Mouse (Mus musculus) spleen, adult 12 weeks (tissue): ENCODE measurements around the gene Ptges2.
A peak's percentile ranks its signal among the peaks of the same experiment; 100 is the strongest.
"Not testable (repeated sequence)": the region's sequence is repeated elsewhere in the genome, so short reads cannot be mapped to it uniquely, and the experiment has no call there.

ENCODE experiments used
- DNase-seq: peaks from one replicate; pipeline ENCODE4 v3.0.0; 2022; ENCODE audit warnings: low spot score

The Ptges2 gene

DNA sequence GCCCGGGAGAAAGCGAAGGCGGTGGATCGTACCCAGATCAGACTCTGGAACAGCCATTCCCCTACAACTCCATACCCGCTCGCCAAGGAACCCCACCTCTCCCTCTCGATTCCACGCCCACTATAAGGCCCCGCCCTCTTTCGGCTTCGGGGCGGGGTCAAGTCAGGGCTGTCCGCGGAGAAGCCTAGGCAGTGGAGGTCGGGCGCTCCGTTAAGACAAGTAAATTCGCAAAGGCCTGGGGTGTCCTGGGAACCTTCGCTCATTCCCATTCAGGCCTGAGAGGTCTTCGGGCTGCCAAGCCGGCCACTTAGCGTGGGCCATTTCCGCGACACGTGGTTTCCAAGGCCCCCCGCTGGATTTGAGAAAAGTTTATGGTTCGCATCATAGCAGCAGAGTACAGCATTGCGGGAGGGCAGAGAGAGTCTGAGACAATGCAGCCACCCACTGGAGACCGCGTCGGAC lies at the start of gene Ptges2:
TSS of gene Ptges2 (plus strand) at position 413 of the 462 bp plus-strand sequence.
- peak; percentile 93 for DNase-seq

DNA sequence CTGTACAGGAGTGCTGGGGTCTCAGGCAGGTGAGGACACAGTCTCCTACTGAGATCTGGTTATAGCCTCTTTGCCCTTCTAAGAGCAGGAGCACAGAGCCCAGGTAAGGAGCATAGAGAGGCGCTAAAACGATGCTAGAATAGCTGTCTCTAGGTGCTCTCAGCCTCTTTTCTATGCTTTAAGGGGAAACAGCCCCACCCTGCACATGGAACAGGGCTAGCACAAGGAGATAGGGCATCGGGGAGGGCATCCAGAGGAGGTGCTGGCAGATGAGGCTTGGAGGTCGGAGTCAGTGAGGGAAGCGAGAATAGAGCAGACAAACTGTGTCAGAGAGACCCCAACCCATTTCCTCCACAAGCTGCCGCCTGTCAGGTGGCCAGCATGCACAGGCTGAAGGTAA lies 48.7 kb upstream of the Ptges2 start:
- no peak for DNase-seq

DNA sequence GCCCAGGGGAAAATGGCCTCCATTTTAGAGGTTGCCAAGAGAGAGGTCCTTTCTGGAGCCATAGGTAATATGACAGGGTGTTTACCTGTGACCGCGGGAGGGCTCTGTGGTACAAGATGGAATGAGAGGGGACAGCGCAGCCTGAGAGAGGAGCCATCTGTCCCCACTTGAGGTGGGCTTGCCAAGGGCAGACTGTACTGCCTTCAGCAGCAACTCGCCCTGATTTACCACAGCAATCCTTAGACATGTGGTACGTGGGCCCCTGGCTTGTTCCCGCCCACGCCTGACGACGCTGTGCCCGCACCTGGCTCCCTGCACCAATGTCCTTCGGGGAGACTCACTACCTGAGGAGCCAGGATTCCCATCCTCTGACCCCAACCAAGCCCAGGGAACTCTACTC lies 47.4 kb upstream of the Ptges2 start:
- no peak for DNase-seq

DNA sequence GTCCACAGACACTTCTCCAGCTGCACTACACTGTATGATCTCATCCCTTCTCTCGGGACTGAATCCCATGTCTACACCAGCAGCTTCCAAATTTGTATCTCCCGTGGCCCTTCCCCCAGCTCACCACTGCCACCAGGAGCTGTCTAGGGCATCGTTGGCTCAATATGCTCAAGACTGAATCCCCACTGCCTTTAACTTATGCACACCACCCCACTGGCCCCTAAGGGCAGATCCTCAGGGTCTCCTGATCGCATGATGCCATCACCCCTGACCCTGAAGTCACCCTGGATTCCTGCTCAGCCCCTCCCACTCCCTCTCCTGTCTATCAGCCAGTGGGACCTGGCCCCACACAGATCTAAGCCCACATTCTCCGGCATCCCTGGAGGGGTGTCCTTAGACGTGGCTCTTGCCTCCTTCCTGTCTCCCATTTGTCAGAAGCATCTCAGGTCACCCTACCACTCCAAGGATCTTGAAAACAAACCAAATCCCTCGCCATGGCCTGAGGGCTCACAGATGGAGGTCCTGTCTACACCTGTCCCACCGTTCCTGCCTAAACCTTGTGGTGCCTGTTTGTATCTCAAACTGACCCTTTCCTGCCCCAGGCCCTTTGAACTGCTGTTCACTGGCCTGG lies 46.0 kb upstream of the Ptges2 start:
- DNase-seq, result no peak

DNA sequence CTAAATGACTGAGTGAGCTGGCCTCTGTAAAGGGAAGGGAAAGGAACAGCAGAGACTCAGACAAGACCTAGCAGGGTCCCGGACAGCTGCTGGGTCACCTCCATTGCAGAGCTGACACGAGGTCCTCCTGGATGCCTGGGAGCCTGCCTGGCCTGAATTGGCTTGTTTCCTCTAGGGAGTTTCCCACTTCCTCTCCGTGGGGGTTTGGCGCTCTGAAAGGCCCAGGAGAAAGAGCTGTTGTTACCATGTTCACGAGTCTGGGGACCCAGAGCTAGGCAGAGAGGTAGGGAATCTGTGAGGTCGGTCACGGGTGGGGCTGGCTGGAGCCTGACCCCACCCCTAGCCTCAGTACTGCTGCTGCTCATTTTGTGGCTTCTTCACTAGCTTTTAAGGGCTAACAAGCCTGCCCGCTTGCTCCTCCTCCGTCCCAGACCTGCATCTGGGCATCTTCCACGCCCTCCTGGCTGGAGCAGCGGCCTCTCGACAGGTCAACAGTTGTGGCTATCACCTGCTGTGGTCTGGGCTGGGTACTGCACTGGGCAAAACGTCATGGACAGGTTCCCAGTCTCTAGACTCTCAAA lies 45.1 kb upstream of the Ptges2 start:
- no peak for DNase-seq

DNA sequence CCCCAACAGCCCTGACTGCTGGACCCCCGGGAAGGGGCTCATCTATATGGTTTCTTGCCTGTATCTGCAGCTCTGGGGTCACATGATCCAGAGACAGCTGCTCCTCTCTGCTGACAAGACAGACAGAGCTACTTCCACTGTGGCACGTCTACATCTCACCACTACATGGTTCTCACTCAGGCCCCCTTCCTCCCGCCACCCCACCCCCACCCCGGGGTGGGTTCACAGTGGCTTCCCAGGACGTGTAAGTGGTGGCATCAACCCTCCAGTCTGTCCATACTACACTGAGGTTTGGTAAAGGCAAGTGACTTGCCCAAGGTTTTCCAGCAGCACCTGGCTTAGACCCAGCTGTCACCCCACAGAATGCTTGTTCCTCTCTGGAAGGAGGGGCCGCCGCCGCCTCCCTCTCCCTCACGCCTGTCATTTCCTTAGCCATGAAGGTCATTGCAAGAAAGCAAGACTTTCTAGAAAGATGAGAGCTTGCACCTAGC lies 44.2 kb upstream of the Ptges2 start:
- DNase-seq, result no peak

DNA sequence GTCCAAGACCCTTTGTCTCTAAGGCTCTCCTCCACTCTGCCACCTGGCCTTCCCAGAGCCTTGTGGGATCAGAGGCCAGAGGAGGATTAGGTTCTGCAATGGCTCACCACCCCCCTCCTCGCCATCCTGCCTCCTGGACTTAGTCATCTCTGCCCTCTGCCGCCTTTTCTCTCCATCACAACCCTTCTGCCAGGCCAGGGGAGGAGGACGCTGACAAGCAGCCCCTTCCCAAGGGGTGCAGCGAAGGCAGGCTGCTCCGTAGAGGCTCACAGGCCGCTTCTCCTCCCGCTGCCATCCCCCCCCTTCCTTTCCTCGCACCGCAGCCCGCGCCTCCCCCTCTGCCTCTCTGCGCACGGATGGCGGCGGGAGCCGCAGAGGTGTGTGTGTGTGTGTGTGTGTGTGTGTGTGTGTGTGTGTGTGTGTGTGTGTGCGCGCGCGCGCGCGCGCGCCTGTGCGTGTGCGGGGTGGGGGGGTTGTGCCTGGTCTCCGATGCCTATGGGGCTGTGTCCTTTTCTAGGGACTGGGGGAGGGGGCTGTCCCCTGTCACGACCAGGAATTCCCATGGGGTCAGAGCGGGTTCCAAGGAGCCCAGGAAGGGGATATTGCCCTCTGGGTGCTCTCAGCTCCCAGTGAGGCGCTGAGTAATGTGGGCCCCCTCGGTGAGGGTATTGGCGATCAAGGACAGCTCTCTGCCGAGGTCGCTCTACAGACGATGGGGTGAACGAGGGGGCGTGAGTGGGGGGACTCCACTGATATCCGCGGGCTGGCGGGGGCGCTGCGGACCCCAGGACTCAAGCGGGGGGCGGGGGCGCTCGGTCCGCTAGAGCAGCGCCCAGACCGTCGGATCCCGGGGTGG lies 43.3 kb upstream of the Ptges2 start, which contains the start of gene Ciz1:
TSS of gene Ciz1 (plus strand) at position 177 of the 856 bp plus-strand sequence.
- no peak for DNase-seq

DNA sequence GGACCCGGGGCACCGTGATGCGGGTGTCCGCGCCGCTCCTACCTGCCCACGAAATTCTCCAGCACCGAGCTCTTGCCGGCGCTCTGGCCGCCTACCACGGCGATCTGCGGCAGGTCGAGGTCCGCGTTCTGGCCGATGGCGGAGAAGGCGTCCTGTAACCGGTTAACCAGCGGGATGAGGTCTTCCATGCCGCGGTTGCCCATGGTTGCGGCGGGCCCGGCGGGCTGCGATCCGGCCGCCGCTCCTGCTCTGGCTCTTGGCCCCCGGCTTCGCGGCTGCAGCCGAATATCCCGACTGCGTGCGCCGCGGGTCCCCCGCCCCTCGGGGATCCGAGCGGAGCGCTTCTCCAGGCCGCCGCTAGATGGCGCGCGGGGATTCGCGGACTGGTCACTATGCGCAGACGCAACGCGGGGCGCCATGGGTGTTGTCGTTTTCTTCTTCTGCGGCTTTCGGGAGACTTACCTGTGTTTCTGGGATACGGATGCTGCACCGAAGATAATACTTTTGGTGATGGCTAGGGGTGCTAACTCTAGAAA lies 42.6 kb upstream of the Ptges2 start, which contains the start of gene Dnm1:
TSS of gene Dnm1 (minus strand) at position 332 of the 536 bp plus-strand sequence.
- DNase-seq, result peak; percentile 79

DNA sequence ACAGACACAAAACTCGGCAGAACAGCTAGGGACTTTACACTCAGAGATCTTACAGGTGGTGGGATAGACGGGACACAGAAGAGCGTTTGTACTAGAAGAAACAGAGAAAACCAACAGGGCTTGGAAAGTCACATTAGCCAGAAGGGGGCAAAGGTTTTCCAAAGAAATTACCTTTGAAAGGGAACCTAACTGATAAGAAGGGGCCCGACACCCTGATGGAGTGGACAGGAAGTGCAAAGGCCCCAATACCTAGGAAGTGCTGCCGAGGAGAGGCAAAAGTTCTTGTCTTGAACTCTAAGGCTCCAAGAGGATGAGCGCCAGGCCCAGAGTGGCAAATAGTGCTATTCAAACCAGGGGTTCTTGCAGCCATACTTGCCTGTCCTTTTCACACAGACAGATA lies 41.9 kb upstream of the Ptges2 start:
- DNase-seq, result no peak

DNA sequence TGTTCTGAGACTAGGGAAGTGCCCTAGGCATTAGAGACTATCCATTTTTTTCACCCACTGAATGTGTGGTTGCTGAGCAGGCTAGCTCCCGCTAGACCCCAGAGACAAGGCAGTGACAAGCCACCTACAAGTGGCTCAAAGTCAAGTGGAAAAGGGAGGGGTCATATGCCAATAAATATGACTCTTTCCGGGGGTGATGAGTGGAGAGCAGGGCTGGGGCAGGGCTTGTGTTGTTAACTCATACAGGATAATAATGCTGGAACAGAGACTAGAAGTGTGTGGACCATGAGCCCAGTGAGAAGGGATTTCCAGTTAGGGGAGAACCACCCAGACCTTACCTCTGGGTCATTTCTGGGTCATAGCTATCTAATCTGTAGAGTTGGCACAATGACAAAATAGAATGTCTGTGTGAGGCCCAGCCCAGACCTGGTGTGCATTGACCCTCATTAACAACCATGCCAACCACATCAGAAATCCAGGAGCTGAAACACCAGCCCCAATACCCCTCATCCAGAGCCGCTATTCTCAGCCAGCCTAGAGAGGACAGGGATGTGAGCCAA lies 41.3 kb upstream of the Ptges2 start:
- DNase-seq, result no peak

DNA sequence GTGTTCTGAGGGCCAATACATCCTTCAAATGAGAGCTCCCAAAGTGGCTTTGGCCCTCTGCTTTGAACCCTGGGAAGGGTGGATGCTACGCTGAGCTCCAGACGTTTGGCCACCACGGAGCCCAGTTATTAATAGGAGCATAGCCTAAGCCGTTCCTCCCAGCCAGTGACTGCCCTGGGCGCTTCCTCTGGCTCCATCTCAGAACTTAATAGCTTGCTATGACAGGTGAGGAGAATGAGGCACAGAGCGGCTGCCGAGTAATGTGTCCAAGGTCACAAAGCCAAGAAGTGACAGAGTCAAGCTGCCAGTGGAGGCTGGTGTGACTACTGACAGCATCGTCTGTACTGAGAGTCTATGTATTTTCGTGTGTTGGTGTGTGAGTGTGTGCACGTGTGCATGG lies 39.5 kb upstream of the Ptges2 start:
- no peak for DNase-seq

DNA sequence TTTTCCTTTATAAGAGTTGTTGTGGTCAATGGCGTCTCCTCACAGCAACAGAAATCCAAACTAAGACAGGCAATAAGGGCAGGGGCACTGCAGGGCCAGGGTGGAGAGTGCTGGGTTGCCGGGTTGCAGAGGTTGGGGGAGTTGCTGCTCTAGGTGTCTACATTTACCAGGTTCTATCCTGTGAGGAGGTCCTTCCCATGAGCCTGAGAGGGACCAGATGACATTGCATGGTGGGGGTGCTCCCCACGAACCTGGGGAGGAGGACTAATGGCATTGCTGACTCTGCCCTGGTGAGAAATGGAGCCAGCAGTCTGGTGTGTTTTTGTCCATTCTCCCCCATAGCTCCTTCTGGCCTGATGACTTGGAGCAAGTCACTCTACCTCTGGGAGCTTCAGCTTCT lies 38.0 kb upstream of the Ptges2 start:
- DNase-seq, result no peak

DNA sequence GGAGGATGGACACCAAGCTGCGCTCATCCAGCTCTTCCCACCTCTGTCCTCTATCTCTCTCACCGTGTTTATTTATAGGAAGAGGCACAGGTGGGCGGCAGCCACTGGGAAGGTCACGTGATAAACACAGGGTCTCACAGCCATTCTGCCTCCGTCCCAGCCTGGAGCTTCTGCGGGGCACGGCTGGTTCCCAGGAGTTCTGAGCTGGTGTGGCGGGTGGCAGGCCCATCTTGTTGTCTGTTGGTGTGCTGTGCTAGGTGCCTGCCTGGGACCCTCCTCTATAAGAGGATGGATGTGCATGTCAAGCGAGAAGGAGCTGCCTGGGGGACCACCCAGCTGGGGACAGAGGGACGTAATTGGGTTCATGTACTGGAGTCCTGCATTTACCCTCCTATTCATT lies 37.3 kb upstream of the Ptges2 start:
- DNase-seq, result no peak

DNA sequence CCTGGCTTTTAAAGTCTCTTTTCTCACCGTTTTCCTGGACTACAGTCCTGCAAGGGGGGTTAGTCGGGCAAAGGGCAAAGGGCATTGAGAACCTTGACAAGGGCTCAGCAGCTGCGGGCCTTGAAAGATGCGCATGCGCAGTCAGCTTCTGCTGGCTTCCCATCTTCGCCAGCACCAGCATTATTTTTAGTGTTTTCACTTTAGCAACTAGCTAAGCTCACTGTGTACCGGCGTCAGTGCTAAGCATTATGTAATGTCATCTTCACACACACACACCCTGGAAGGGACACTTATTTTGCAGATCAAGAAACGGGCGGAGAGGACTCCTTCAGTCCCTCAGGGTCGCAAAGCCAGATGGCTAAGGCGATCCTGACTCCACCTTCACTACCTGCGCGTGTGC lies 35.0 kb upstream of the Ptges2 start:
- peak; percentile 59 for DNase-seq

DNA sequence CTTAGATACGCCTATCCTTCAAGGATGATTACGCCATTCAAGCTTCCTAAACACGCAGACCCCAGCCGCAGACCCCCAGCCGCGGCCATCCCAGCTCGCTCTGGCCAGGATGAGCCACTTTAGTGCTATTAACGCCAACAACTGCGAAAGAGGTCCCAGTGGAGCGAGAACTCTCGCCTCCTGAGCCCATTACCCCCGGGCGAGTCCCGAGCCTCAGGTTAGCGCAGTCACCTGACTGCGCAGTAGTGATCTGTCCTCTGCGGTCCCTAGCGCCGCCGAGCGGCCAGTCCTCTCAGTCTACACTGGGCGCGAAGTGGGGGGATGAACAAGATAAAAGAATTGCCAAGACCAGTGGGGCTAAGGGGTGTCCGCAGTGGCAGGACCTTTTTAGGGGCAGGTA lies 34.3 kb upstream of the Ptges2 start:
- peak; percentile 72 for DNase-seq

DNA sequence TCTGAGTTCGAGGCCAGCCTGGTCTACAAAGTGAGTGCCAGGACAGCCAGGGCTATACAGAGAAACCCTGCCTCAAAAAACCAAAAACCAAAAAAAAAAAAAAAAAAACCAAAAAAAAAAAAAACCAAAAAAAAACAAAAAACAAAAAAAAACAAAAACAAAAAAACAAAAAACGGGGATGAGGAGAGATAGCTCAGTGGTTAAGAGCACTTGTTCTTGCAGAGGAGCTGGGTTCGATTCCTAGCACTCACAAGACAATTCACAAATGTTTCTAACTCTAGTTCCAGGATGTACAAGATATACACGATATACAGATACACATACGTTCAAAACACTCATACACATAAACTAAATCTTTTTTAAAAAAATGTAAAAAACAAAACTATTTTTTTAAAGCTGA lies 33.4 kb upstream of the Ptges2 start:
- not testable (repeated sequence) for DNase-seq

DNA sequence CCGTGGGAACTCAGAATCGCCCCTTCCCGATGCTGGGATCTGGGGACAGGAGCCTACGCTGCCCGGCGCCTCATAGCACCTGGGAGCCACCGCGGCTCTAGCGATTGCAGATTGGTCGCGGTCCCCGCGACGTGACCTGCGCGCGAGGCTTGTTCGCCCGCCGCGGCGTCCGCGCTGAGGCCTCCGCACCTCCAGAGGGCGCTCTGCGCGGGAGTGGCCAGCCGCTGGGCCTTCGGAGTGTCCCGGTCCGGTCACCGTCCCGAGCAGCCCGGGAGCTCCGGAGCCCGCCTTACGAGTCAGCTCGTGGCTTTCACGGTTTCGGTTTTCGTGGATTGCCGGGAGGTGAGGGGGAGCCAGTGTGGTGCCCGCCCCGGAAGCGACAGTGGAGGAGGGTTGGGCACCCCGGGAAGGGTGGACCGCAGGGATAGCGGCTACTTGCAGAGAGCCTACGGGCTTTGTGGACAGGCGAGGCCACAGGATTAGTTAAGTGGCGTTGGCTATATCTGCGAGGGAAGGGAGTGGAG lies 32.8 kb upstream of the Ptges2 start:
- DNase-seq, result peak; percentile 88

DNA sequence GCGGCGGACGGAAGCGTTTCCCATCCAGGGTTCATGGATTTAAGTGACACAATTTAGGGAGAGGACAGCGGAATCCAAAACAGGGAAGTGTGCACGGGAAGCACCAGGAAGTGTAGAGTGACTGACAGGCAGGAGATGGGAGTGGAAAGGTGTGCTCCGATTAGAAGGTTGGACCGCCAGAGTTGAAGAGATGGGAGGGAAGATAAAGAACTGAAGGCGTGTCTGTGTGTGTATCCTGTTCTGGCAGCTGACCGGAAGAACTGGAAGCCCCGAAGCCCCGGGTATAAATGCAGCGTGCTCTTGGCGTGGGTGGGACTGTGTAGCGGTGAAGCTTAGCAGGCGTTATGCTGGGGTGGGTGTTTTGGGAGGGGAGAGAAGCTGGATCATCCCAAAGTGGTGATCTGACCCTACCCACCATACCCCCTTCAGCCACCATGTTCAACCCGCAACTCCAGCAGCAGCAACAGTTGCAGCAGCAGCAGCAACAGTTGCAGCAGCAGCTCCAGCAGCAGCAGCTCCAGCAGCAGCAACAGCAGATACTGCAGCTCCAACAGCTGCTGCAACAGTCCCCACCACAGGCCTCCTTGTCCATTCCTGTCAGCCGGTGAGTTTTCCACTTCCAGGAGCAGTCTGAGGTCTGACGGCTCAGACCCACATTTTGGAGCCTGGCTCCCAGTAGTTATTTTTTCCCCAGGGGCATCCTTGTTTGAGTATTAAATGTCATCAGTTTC lies 32.2 kb upstream of the Ptges2 start:
- no peak for DNase-seq

DNA sequence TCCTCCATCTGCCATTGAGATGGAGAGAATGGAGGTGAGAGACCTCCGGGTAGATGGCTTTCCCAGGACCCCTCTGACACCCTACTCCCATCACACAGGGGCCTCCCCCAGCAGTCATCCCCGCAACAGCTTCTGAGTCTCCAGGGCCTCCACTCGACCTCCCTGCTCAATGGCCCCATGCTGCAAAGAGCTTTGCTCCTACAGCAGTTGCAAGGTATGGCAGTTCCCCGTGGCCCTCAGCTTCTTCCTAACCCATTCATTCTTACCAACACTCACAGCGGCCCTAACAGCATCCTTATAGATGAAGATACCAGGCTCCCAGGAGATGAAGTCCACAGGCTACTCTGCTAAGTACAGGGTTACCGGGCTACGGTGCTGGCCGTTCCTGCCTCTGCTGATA lies 31.6 kb upstream of the Ptges2 start:
- DNase-seq, result no peak

DNA sequence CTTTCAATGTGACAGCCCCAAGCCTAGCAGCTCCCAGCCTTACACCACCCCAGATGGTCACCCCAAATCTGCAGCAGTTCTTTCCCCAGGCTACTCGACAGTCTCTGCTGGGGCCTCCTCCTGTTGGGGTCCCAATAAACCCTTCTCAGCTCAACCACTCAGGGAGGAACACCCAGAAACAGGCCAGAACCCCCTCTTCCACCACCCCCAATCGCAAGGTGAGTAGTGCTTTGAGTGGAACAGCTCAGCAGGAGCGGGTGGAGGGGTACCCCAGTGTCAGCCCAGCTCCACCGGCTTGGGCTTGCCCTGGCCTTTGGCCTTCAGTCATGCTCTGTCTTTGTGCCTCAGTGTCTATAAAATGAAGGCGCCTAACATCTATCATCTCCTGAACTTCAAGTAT lies 28.4 kb upstream of the Ptges2 start:
- no peak for DNase-seq

DNA sequence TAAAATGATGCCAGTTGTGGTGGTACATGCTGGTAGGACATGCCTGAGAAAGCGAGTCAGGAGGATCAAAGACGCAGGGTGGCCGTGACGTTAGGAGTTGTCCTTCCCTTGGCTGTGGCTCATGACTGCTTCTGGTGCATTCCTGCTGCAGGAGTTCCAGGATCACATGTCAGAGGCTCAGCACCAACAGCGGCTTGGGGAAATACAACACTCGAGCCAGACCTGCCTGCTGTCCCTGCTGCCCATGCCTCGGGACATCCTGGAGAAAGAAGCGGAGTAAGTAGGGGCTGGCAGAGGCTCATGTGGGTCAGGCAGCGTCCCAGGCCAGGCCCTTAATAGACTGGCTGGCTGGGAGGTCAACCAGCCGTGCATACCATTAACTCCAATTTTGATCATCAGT lies 21.5 kb upstream of the Ptges2 start:
- no peak for DNase-seq
